Mouse (Mus musculus): ENCODE measurements around the gene Schip1. TPM values are rescaled to one million over a fixed set of nuclear protein-coding genes. Genes with fewer than 3 reads are reported as not detected.

Gene Schip1
- polyA plus RNA-seq, 1 experiment from 2014 or later, result 2.3 TPM

DNA sequence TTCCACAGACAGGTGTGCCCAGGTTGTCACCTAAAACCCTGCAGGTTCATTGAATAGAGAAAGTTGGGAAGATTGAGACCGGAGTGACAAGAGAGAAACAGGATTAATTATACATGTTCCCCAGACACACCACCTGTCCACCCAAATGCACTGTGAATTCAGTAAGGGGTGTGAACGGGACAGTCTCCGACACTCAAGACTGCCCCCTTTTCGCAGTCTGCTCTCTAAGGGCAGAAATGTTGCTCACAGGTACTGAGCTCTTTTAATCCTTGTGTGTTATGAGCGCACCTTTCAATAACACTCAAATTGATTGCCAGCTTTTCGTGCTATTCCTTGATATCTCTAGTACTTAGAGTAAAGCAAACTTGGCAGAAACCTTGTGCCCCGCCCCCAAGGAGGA lies 288.4 kb downstream of the Schip1 start:
- WGBS (ENCODE audit: insufficient replicate concordance), result 74% methylated on average over 7 of the region's 7 CpGs
- ATAC-seq (no peak), DNase-seq (no peak)
- no peaks in the 10 kb centered on the region for H3K9me3 ChIP-seq (ENCODE audit: low read length)
- TF ChIP-seq CTCF (IDR thresholded peaks at IDR 0.05; ENCODE audit: low read depth), result no peak
- TF ChIP-seq EP300 (IDR thresholded peaks at IDR 0.05; ENCODE audit: low read depth), result no peak
- H3K36me3 ChIP-seq (replicated peaks; ENCODE audit: insufficient read depth, low read length), result no peaks in the 10 kb centered on the region
- no peak overlapping the region for H3K4me2 ChIP-seq (ENCODE audit: low read depth, low read length)
- no peak overlapping the region for H3K4me3 ChIP-seq (ENCODE audit: low read depth, low read length)
- H3K4me1 ChIP-seq (ENCODE audit: insufficient read depth), result no peaks in the 10 kb centered on the region
- H3K27me3 ChIP-seq (ENCODE audit: insufficient read depth, low read length), result no peaks in the 10 kb centered on the region
- no peak overlapping the region for H3K9ac ChIP-seq (replicated peaks)
- H3K27ac ChIP-seq (ENCODE audit: low read depth), result no peak overlapping the region

DNA sequence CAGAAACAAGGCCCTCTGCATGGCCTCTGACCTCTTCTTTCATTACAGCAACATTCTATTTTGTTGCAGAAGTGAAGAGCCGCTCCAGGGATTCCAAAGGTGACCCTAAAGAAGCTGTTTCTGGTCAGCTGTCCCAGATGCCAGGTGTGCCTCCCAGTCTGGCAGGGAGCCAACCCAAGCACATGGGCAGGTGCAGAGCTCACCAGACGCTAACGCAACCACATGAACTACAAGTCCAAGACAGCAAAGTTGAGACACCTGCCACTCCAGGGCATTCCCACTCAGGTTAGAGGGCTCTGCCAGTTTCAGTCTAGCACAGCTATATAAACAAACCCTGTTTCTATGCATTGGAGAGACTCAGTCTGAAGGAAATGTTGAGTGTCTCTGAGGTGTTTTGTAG lies 288.9 kb downstream of the Schip1 start:
- Histone ChIP-seq H3K4me2 (ENCODE audit: low read depth, low read length) (no peak overlapping the region), H3K4me1 (ENCODE audit: insufficient read depth) (no peaks in the 10 kb centered on the region), H3K9me3 (ENCODE audit: low read length) (no peaks in the 10 kb centered on the region), H3K27ac (ENCODE audit: low read depth) (no peak overlapping the region), H3K27me3 (ENCODE audit: insufficient read depth, low read length) (no peaks in the 10 kb centered on the region), H3K36me3 (replicated peaks; ENCODE audit: insufficient read depth, low read length) (no peaks in the 10 kb centered on the region), H3K4me3 (ENCODE audit: low read depth, low read length) (no peak overlapping the region), H3K9ac (replicated peaks) (no peak overlapping the region)
- TF ChIP-seq EP300 (IDR thresholded peaks at IDR 0.05; ENCODE audit: low read depth) (no peak), CTCF (IDR thresholded peaks at IDR 0.05; ENCODE audit: low read depth) (no peak)
- 82% methylated on average over 3 of the region's 3 CpGs for WGBS (ENCODE audit: insufficient replicate concordance)
- no peak for ATAC-seq
- DNase-seq, result no peak

DNA sequence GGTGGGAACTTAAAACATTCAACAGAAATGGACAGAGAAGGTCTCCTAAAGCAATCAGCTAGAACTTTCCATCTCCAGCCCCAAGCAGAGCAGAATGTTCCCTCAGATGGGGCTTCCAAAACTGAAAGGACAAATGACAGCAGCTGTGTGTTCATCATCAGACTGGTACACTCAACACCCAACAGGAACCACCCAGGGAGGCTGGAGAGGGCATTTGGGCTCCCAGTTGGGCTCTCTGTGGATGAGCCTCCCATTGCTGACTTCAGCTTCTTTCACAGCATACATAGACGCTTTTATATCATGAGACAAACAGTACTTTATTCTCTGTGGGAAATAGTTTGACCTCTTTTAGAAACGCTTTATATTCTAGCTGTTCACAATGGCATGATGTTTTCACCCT lies 291.9 kb downstream of the Schip1 start:
- H3K4me2 ChIP-seq (ENCODE audit: low read depth, low read length), result no peak overlapping the region
- DNase-seq, result no peak
- no peak overlapping the region for H3K9ac ChIP-seq (replicated peaks)
- no peak overlapping the region for H3K27ac ChIP-seq (ENCODE audit: low read depth)
- TF ChIP-seq EP300 (IDR thresholded peaks at IDR 0.05; ENCODE audit: low read depth) (no peak), CTCF (IDR thresholded peaks at IDR 0.05; ENCODE audit: low read depth) (no peak)
- H3K4me1 ChIP-seq (ENCODE audit: insufficient read depth), result no peaks in the 10 kb centered on the region
- WGBS (ENCODE audit: insufficient replicate concordance), result 83% methylated on average over 2 of the region's 2 CpGs
- no peak for ATAC-seq
- no peak overlapping the region for H3K4me3 ChIP-seq (ENCODE audit: low read depth, low read length)
- H3K36me3 ChIP-seq (replicated peaks; ENCODE audit: insufficient read depth, low read length), result no peaks in the 10 kb centered on the region
- no peaks in the 10 kb centered on the region for H3K9me3 ChIP-seq (ENCODE audit: low read length)
- no peaks in the 10 kb centered on the region for H3K27me3 ChIP-seq (ENCODE audit: insufficient read depth, low read length)

DNA sequence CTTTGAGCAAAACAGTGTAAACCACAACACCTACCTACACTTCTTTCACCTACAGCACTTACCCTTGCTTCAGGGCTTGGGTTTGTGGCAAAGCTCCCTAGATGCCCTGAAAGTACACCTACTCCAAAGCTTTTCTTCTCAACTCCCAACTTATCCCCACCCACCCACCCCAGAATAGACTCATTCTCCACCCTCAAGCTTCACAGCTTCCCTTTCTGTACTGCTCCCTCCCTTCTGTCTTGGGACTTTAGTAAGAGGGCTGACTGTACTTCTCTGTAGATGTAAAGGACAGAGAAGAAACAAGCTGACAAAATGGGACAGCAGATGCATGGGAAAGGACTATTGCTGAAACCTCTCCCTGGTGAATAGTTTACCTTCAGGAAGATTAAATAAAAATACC lies 303.4 kb downstream of the Schip1 start:
- no peak overlapping the region for H3K9ac ChIP-seq (replicated peaks)
- DNase-seq (no peak), ATAC-seq (no peak)
- no peaks in the 10 kb centered on the region for H3K9me3 ChIP-seq (ENCODE audit: low read length)
- no peaks in the 10 kb centered on the region for H3K27me3 ChIP-seq (ENCODE audit: insufficient read depth, low read length)
- no peak overlapping the region for H3K4me2 ChIP-seq (ENCODE audit: low read depth, low read length)
- no peaks in the 10 kb centered on the region for H3K36me3 ChIP-seq (replicated peaks; ENCODE audit: insufficient read depth, low read length)
- H3K27ac ChIP-seq (ENCODE audit: low read depth), result no peak overlapping the region
- H3K4me3 ChIP-seq (ENCODE audit: low read depth, low read length), result no peak overlapping the region
- no peaks in the 10 kb centered on the region for H3K4me1 ChIP-seq (ENCODE audit: insufficient read depth)
- TF ChIP-seq CTCF (IDR thresholded peaks at IDR 0.05; ENCODE audit: low read depth) (no peak), EP300 (IDR thresholded peaks at IDR 0.05; ENCODE audit: low read depth) (no peak)

DNA sequence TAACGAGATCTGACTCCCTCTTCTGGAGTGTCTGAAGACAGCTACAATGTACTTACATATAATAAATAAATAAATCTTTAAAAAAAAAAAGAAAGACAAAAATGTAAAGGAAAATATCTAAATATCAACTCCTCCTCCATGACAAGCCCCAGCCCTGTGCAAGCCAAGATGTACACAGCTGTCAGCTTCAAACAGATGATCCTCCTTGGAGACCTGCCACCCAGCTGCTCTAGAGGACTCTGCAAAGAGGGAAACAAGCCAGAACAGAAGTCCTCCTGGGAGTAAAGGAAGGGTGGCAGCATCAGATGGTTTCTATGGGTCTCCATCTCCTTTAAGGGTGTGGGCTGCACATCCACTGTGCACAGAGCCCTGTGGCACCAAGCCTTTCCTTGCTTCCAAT lies 308.3 kb downstream of the Schip1 start:
- no peaks in the 10 kb centered on the region for H3K9me3 ChIP-seq (ENCODE audit: low read length)
- no peak overlapping the region for H3K27ac ChIP-seq (ENCODE audit: low read depth)
- TF ChIP-seq CTCF (IDR thresholded peaks at IDR 0.05; ENCODE audit: low read depth) (no peak), EP300 (IDR thresholded peaks at IDR 0.05; ENCODE audit: low read depth) (no peak)
- DNase-seq (no peak), ATAC-seq (no peak)
- H3K27me3 ChIP-seq (ENCODE audit: insufficient read depth, low read length), result no peaks in the 10 kb centered on the region
- no peak overlapping the region for H3K9ac ChIP-seq (replicated peaks)
- H3K4me2 ChIP-seq (ENCODE audit: low read depth, low read length), result no peak overlapping the region
- WGBS (ENCODE audit: insufficient replicate concordance), result no CpG with 5 or more reads among the region's 1 CpGs
- no peaks in the 10 kb centered on the region for H3K4me1 ChIP-seq (ENCODE audit: insufficient read depth)
- no peaks in the 10 kb centered on the region for H3K36me3 ChIP-seq (replicated peaks; ENCODE audit: insufficient read depth, low read length)
- no peak overlapping the region for H3K4me3 ChIP-seq (ENCODE audit: low read depth, low read length)

DNA sequence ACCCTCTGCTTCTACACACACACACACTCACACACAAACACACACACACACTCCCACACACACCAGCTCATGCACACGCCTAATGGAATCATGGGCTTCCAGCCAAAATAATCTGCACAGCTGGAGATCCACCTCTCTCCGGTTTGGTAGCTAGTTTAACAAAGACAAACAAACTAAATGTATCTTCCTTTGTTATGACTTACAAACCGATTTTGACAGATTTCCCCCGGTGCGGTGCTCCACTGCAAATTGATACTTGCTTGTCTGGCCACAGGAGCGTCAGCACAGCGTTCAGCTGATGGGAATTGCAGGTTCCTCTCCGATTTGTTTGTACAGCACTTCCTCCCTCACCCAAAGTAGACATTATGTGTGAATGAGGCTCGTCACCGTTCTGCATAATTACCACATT lies 310.5 kb downstream of the Schip1 start:
- Histone ChIP-seq H3K4me1 (ENCODE audit: insufficient read depth) (no peaks in the 10 kb centered on the region), H3K4me2 (ENCODE audit: low read depth, low read length) (no peak overlapping the region), H3K27me3 (ENCODE audit: insufficient read depth, low read length) (no peaks in the 10 kb centered on the region)

More for the DNA sequence above, 310.5 kb downstream of the Schip1 start:
- no peaks in the 10 kb centered on the region for H3K9me3 ChIP-seq (ENCODE audit: low read length)
- no peak overlapping the region for H3K4me3 ChIP-seq (ENCODE audit: low read depth, low read length)
- WGBS (ENCODE audit: insufficient replicate concordance), result 25% methylated on average over 10 of the region's 10 CpGs
- no peak for ATAC-seq
- no peak overlapping the region for H3K27ac ChIP-seq (ENCODE audit: low read depth)
- no peaks in the 10 kb centered on the region for H3K36me3 ChIP-seq (replicated peaks; ENCODE audit: insufficient read depth, low read length)
- H3K9ac ChIP-seq (replicated peaks), result no peak overlapping the region
- DNase-seq, result no peak
- TF ChIP-seq CTCF (IDR thresholded peaks at IDR 0.05; ENCODE audit: low read depth), result no peak
- TF ChIP-seq EP300 (IDR thresholded peaks at IDR 0.05; ENCODE audit: low read depth), result no peak
